Mouse (Mus musculus) heart, postnatal 14 days (tissue): ENCODE results near the gene Hist1h1e. TPM values are rescaled to one million over a fixed set of nuclear protein-coding genes. Genes with fewer than 3 reads are reported as not detected.
"Not testable (repeated sequence)": the region's sequence is repeated elsewhere in the genome, so short reads cannot be mapped to it uniquely, and the experiment has no call there.

ENCODE experiments used
- DNase-seq, 2 experiments: peaks; one replicate each; pipeline ENCODE4 v3.0.0; 2021 to 2022
- intact Hi-C: fragments of 180-260 bp; cut with DNase I; formaldehyde crosslinking; loops from one replicate; pipeline ENCODE4 v1.15.1; 2025
- microRNA-seq, 2 experiments: library from miRNA; unstranded; fragments of <30 nt; microRNA quantifications; one replicate each; pipeline ENCODE4 v1.2.0; 2021 to 2022
- total RNA-seq, 2 experiments: library from RNA; stranded (reverse); gene quantifications; 2 replicates each; pipeline ENCODE4 v1.2.3; 2021

The Hist1h1e gene
- total RNA-seq, 2 experiments from 2014 or later, result 56.8 to 68.5 TPM

DNA sequence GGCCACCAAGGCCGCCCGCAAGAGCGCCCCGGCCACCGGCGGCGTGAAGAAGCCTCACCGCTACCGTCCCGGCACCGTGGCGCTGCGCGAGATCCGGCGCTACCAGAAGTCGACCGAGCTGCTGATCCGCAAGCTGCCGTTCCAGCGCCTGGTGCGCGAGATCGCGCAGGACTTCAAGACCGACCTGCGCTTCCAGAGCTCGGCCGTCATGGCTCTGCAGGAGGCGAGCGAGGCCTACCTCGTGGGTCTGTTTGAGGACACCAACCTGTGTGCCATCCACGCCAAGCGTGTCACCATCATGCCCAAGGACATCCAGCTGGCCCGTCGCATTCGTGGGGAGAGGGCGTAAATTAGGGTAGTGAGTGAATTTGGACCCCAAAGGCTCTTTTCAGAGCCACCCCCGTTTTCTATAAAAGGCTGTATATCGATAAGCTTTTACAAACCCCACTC, 46.5 kb downstream of the Hist1h1e start:
- intact Hi-C loops, DNase-seq: not testable (repeated sequence)

DNA sequence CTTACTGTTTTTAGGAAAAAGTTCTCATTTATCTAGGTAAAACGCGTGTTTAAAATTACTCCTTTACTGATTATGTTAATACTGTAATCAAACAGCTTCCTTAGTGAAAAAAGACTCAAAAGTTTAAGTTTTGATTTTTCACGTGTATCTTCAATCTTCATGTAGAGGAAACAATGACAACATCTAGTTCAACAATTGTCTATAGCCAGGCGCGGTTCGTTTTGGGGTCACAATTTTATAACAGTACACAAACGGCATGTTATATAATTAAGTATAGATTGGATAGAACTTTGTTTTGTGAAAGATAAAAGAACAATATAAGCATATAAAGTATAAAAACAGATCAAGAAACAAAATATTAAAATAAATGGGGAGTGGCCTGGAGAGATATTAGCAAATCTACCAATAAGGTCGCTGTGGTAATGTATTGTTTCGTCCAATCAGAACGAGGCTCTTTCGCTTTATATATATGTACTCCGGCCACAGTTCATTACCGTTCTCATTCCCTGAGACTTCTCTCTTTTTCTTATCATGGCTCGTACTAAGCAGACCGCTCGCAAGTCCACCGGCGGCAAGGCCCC, 47.0 kb downstream of the Hist1h1e start, which contains the start of gene Hist1h3d:
Gene Hist1h3d (plus strand): TSS at position 493 of the 581 bp plus-strand sequence.
- peak in 1 of 2 experiments; percentile 44 for DNase-seq
- intact Hi-C loops, result no loop called here

DNA sequence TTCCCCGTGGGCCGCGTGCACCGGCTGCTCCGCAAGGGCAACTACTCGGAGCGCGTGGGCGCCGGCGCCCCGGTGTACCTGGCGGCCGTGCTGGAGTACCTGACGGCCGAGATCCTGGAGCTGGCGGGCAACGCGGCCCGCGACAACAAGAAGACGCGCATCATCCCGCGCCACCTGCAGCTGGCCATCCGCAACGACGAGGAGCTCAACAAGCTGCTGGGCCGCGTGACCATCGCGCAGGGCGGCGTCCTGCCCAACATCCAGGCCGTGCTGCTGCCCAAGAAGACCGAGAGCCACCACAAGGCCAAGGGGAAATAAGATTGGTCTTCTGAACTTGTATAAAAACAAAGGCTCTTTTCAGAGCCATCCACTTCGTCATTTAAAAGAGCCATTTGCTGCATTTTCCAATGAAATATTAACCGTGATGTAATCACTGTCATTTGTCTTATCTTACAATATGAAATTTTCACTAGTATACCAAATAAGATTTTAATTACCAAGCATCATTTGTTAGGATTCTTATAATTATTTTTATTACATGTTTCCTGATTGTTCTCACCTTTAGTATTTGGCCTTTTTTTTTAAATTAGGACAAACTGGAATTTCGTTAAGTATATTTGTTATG, 47.7 kb downstream of the Hist1h1e start:
- DNase-seq, result not testable (repeated sequence)
- intact Hi-C loops, result loop anchor here (5.0 kb wide), 1 partner anchor 1537 kb away; the partner anchor contains the start of genes Hist1h2ah and Hist1h2bk

DNA sequence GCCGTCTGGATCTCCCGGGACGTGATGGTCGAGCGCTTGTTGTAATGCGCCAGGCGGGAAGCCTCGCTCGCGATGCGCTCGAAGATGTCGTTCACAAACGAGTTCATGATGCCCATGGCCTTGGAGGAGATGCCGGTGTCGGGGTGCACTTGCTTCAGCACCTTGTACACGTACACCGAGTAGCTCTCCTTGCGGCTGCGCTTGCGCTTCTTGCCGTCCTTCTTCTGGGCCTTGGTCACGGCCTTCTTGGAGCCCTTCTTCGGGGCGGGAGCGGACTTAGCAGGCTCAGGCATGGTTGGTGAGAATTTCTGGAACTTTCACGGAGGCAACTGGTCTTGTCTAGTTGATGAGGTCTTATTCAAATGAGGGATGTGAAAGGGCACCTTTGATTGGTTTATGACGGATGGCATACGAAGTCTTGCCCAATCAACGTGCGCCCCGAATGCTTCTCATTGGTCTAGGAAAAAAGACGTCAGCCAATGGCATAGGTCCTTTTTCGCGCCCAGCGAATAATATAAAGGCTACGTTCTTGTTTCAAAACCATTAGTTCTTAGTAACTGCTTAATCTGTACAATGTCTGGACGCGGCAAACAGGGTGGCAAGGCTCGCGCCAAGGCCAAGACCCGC, 48.3 kb downstream of the Hist1h1e start, which contains the start of the genes Hist1h2bf and Hist1h2ad:
Gene Hist1h2bf (minus strand): TSS at position 299 of the 627 bp plus-strand sequence.
Gene Hist1h2ad (plus strand): TSS at position 484 of the 627 bp plus-strand sequence.
- intact Hi-C loops, result loop anchor here (5.0 kb wide), 1 partner anchor 1537 kb away; the partner anchor contains the start of genes Hist1h2ah and Hist1h2bk
- DNase-seq, result peak; percentile 77 to 85

DNA sequence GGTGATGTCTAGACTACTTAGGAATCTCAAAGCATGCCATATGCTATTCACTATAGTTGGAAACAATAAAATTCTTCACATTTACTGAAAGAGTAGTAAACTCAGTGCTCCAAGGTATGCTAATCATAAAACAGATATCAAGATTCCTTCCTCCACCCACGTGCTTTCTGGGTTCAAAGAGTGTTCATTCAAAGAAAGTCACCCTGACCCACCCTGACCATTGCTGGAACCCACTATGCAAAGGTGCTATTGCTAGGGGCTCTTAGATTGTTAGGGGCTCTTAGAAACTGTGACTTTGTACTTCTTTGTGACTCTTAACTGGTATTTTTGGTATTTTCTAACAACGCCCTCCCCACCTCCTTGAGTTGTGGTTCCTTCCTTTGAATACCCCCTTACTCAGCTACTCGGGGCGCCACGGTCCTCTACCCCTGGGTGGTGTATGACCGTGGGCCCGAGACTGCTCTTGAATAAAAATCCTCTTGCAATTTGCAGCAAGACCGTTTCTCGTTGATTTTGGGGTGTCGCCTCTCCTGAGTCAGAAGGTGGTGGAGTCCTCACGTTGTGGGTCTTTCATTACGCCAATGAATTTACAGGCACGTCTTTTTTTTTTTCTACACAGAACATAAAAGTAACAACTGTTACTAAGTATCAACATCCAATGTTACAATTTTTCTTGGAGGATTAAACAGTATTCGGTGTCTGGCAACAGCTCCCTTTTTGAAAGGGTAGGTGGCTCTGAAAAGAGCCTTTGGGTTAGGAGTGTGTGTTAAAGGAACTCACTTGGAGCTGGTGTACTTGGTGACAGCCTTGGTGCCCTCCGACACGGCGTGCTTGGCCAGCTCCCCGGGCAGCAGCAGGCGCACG, 49.1 kb downstream of the Hist1h1e start:
- intact Hi-C loops, result loop anchor here (5.0 kb wide), 1 partner anchor 1536 kb away; the partner anchor contains the start of genes Hist1h2ah and Hist1h2bk
- not testable (repeated sequence) for DNase-seq

GRCm38 (mm10) chr13:23572218-23573033, 49.9 kb downstream of the Hist1h1e start:
- intact Hi-C loops, result loop anchor here (5.0 kb wide), 1 partner anchor 1535 kb away; the partner anchor contains the start of genes Hist1h2ah and Hist1h2bk
- DNase-seq, result no peak

- not testable (repeated sequence) for DNase-seq
- intact Hi-C loops, result loop anchor here (5.0 kb wide), 1 partner anchor 1534 kb away; the partner anchor contains the start of genes Hist1h2ah and Hist1h2bk
Observed at GRCm38 (mm10) chr13:23571504-23572217, 50.7 kb downstream of the Hist1h1e start.

- intact Hi-C loops, result loop anchor here (5.0 kb wide), 1 partner anchor 1534 kb away; the partner anchor contains the start of genes Hist1h2ah and Hist1h2bk
- DNase-seq, result peak; percentile 51 to 55
Observed at GRCm38 (mm10) chr13:23571022-23571503, 51.3 kb downstream of the Hist1h1e start, which contains the start of the genes Hist1h2ae and Hist1h2bg. Hist1h2ae (minus strand) TSS chr13:23571220. Hist1h2bg (plus strand) TSS chr13:23571396.

Small RNA genes within 50 kb of the gene (microRNA-seq; reads per million reads assigned to microRNA genes)
- 0 reads per million in 2 experiments for gene Gm44359
- gene Gm44394, result 0 reads per million in 2 experiments

Other genes starting within 250 kb of the Hist1h1e start
- 1 to 10 TPM; 4.5 to 5.0 TPM for gene Abt1, start 198.7 kb downstream of the Hist1h1e start, total RNA-seq
- not detected for gene Btn1a1, start 156.7 kb downstream of the Hist1h1e start, total RNA-seq
- gene Btn2a2, start 133.7 kb downstream of the Hist1h1e start, total RNA-seq, result not detected
- 100 to 1,000 TPM; 465 to 538 TPM for gene Hist1h4h, start 91.5 kb downstream of the Hist1h1e start, total RNA-seq
- 100 to 1,000 TPM in 1 of 2 experiments, 10 to 100 TPM in 1; 49.0 to 131 TPM for gene Hist1h2af, start 88.7 kb downstream of the Hist1h1e start, total RNA-seq
- gene Hist1h3g, start 87.1 kb downstream of the Hist1h1e start, total RNA-seq, result 10 to 100 TPM; 13.1 to 34.3 TPM
- 1 to 10 TPM; 3.7 to 7.4 TPM for gene Hist1h2bh, start 79.2 kb downstream of the Hist1h1e start, total RNA-seq
- 10 to 100 TPM; 21.6 to 40.3 TPM for gene Hist1h3f, start 78.5 kb downstream of the Hist1h1e start, total RNA-seq
- 100 to 1,000 TPM; 106 to 209 TPM for gene Hist1h4f, start 70.9 kb downstream of the Hist1h1e start, total RNA-seq
- 10 to 100 TPM in 1 of 2 experiments, 1 to 10 TPM in 1; 5.2 to 11.7 TPM for gene Hist1h1d, start 69.3 kb downstream of the Hist1h1e start, total RNA-seq
- 10 to 100 TPM; 49.0 to 79.9 TPM for gene Hist1h3e, start 60.2 kb downstream of the Hist1h1e start, total RNA-seq
- 10 to 100 TPM in 1 of 2 experiments, 1 to 10 TPM in 1; 8.6 to 27.9 TPM for gene Hist1h2ae, start 51.3 kb downstream of the Hist1h1e start, total RNA-seq
- gene Hist1h2bg, start 51.2 kb downstream of the Hist1h1e start, total RNA-seq, result 100 to 1,000 TPM; 100 to 175 TPM
- gene Hist1h2bf, start 48.4 kb downstream of the Hist1h1e start, total RNA-seq, result 10 to 100 TPM; 45.4 to 89.0 TPM
- gene Hist1h2ad, start 48.2 kb downstream of the Hist1h1e start, total RNA-seq, result 10 to 100 TPM; 15.1 to 24.5 TPM
- gene Hist1h3d, start 46.8 kb downstream of the Hist1h1e start, total RNA-seq, result 10 to 100 TPM in 1 of 2 experiments, 1 to 10 TPM in 1; 7.8 to 17.6 TPM
- 100 to 1,000 TPM in 1 of 2 experiments, 10 to 100 TPM in 1; 92.0 to 119 TPM for gene Hist1h4d, start 41.0 kb downstream of the Hist1h1e start, total RNA-seq
- 10 to 100 TPM; 10.5 to 16.6 TPM for gene Hist1h2be, start 1.4 kb downstream of the Hist1h1e start, total RNA-seq
- gene Hist1h2ac, start 61.4 kb upstream of the Hist1h1e start, total RNA-seq, result 1 to 10 TPM; 2.0 to 3.7 TPM
- 10 to 100 TPM; 48.8 to 56.9 TPM for gene Hist1h2bc, start 61.6 kb upstream of the Hist1h1e start, total RNA-seq
- gene Hist1h1t, start 73.3 kb upstream of the Hist1h1e start, total RNA-seq, result under 1 TPM; 0.31 to 0.32 TPM
- 10 to 100 TPM; 62.9 to 77.3 TPM for gene Hist1h4c, start 75.9 kb upstream of the Hist1h1e start, total RNA-seq
- gene Hfe, start 88.3 kb upstream of the Hist1h1e start, total RNA-seq, result 10 to 100 TPM; 39.5 to 41.3 TPM
- 100 to 1,000 TPM; 200 to 202 TPM for gene Hist1h1c, start 116.2 kb upstream of the Hist1h1e start, total RNA-seq
- gene Hist1h3c, start 123.0 kb upstream of the Hist1h1e start, total RNA-seq, result 10 to 100 TPM; 21.1 to 58.2 TPM
- 10 to 100 TPM; 26.5 to 61.9 TPM for gene Hist1h2bb, start 124.2 kb upstream of the Hist1h1e start, total RNA-seq
- 100 to 1,000 TPM in 1 of 2 experiments, 10 to 100 TPM in 1; 54.2 to 146 TPM for gene Hist1h2ab, start 128.6 kb upstream of the Hist1h1e start, total RNA-seq
- gene Hist1h3b, start 129.7 kb upstream of the Hist1h1e start, total RNA-seq, result 100 to 1,000 TPM in 1 of 2 experiments, 10 to 100 TPM in 1; 70.3 to 154 TPM
- 10 to 100 TPM; 44.8 to 83.6 TPM for gene Hist1h4b, start 134.5 kb upstream of the Hist1h1e start, total RNA-seq
- 10 to 100 TPM; 33.4 to 91.7 TPM for gene Hist1h4a, start 138.7 kb upstream of the Hist1h1e start, total RNA-seq
- gene Hist1h3a, start 139.8 kb upstream of the Hist1h1e start, total RNA-seq, result 100 to 1,000 TPM in 1 of 2 experiments, 10 to 100 TPM in 1; 55.1 to 114 TPM
- gene Hist1h1a, start 141.1 kb upstream of the Hist1h1e start, total RNA-seq, result 10 to 100 TPM; 28.9 to 69.7 TPM
- not detected for gene Trim38, start 147.4 kb upstream of the Hist1h1e start, total RNA-seq
- gene Slc17a2, start 184.4 kb upstream of the Hist1h1e start, total RNA-seq, result not detected
- not detected for gene Slc17a3, start 216.9 kb upstream of the Hist1h1e start, total RNA-seq
- not detected for gene Slc17a1, start 245.2 kb upstream of the Hist1h1e start, total RNA-seq